Mouse (Mus musculus) kidney, adult 8-10 months (tissue): ENCODE data around the gene Lrp3.

ENCODE experiments used
- DNase-seq, 2 experiments: peaks; one replicate each; pipeline ENCODE4 v3.0.0; 2022

Lrp3 gene

DNA sequence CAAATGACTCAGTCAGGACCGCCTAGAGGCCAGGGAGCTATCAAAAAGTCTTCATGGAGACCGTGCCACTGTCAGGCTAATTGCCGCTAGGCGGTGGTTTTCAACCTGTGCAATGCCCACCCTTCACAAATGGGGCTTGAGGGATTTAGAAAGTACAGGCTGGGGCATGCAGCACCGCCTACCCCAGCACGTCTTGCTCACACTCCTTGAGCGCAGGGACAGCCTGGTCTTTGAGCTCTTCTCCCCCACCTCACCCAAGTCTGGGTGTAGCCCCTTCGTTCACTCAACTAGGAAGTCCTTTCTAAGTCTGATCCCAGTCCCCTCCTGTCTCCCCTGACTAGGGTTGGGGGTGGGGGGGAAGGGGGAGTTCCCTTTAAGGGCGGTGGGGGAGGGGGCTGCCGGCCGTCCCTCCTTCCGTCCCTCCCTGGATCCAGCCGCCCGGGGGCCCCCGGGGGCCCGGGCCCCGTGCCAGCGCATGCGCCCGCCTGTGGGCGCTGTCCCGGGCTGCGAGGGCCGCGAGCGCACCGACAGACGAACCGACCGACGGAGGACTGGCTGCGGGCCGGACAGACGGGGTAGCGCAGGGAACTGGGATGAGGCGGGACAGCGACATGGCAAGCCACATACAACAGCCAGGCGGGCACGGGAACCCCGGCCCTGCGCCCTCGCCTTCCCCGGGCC lies 29.3 kb downstream of the Lrp3 start, which contains the start of gene Slc7a10:
Gene Slc7a10, plus strand, starts transcription at position 497 of the 681 bp plus-strand sequence.
- no peak for DNase-seq

DNA sequence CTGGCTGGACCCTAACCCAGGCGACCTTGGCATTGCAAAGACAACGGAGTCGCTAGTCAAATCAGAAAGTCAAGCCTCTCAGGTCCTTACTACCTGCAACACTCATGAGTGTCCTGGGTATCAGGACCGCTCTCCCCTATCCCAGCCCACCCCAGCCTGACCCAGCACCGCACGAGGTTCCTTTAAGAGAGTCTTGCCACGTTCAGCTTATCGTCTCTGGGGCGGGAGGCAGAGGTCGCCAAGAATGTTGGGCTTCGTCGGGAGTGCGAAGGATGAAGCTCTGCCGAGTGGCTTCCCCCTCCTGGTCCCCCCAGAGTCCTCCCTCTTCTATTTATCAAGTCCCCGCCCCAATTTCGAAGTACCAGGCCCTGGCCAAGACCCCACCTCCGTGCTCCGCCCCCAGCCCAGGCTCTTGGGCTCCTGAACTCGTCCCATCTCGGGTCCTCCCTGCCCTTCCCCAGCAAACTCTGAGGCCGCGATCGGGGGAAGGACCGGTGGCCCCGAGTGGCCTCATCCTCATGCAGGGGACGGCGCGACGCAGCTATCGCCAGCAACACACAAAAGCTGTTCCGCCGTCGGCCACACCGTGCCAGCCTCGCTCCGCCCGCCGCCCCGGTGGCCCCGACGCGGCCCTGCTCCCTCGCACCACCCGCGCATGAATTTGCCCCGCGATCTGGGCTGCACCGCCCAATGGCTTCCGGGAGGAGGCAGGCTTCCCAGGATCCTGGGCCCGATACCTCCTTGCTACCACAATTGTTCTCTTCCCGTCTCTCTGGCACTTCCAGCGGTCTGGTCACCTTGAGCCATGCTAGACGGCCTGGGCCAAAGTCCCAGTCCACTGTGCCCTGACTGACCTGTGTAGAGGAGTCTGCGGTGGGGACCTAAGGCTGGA lies 30.2 kb downstream of the Lrp3 start:
- peak; percentile 29 to 45 for DNase-seq

DNA sequence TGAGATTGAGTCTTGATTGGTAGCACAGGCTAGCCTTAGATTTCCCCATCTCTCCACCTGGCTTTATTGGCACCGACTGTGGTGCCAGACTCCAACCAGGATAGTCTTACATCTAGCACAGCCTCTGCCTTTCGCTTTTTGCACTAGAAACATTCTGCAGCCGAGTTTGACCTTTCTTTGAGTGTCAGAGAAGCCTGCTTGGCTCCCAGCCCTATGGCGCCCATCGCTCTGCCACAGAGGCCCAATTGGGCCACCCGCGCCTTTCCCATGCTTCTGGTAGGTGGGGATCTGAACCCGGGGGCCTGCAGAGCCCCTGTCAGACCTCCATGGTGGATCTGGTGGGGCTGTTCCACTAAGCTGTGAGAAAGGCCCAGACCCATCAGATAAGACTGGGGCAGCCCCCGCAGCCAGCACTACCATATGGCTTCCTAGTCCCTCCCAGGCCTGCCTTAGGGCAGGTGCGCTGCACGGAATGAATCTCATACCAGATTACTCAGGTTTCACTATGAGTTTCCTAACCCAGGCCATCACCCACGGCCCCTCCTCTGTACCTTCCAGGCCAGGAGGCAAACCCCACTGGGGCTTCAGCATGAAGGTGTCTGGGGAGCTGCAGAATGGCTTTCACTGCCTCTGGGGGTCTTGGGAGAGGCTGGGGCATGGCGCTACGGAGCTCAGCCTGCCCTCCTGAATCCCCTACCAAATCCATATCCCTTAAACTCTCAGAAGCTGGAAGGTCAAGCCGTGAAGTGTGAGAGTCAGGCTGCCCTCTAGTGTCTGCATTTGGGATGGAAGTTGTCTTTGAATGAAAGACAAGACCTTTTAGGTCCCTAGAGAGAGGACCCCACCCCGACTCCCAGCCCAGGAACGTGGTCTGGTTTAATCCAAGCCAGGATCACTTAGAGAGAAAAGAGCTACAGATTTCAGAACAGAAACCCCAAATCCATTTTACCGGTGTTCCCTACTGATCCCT lies 38.6 kb downstream of the Lrp3 start:
- DNase-seq, result peak in 1 of 2 experiments; percentile 62

DNA sequence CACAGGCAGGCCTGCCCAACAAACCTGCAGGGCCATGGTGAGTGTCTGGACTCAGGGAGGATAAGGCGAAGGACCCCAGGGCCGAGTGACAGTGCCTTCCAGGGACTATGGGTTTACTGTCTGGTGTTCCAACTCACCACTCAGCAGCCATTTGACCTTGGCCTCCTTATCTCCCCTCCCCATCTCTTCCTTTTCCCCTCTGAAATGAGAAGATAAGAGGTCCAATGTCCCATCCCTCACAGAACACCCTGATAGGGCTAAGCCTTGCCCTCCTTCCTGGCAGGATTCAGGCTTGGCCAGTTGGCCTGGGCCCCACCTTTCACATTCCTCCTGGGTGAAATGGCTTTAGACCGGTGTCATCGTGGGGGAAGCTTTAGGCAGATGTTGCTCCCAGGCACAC lies 39.8 kb downstream of the Lrp3 start:
- DNase-seq, result no peak

DNA sequence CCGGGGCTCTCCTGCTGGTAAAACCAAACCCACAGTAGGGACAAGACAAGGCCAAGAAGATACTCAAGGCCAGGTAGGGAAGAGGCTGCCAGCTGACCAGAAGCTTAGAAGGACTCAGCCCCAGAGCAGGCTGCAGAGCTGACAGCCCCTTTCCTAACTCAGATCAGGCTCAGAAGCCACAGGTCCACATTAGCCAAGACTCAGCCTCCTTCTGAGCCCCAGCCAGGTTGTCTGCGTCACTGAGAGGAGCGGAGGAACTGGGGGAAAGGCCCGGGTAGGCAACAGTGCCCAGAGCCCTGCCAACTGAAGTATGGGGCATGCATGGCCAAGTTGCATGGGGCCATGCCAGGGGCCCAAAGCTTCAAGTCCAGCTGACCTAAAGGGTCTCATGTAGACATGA lies 42.8 kb downstream of the Lrp3 start:
- no peak for DNase-seq

DNA sequence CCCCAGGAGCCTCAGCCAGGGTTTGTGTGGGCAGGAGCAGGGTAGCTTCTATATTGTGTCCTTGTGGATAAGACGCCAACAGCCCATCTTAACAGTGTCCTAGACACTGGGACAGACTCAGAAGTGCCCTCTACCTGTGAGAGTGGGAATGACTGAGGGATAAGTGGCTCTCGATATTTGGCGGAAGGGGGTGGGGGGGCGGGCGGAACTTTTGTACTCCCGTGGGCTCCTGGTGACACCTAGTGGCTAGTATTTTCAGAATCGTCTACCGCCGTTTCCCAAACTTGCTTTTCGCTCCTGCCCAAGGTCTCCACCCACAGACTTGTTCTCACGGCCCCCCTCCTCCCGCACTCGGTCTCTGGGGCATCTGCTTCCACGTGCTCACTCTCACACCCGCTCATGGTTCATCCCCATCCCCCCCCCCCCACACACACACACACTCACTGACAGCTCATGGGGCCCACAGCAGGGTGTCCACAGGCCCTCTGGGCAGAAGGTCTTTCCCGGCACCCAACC lies 43.4 kb downstream of the Lrp3 start:
- DNase-seq, result peak; percentile 79 to 85

DNA sequence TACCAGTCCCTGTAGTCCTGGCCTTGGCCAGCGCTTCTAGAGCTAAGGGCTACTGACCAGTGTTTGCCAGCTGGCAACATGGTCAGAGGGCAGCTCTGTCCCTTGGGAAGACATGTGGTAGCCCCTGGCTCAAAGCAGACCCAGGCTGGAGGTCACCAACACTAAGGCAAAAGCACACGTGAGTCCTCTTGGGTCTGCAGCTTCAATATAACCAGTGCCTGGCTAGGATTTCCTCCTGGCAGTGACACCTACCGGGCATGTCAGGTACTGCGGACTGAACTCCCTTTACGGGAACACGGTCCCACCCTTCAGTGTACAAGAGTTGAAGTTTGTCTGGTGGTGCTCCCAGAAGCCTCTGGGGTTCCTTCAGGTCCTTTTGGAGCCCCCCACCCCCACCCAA lies 46.0 kb downstream of the Lrp3 start:
- DNase-seq, result peak; percentile 86 to 95

DNA sequence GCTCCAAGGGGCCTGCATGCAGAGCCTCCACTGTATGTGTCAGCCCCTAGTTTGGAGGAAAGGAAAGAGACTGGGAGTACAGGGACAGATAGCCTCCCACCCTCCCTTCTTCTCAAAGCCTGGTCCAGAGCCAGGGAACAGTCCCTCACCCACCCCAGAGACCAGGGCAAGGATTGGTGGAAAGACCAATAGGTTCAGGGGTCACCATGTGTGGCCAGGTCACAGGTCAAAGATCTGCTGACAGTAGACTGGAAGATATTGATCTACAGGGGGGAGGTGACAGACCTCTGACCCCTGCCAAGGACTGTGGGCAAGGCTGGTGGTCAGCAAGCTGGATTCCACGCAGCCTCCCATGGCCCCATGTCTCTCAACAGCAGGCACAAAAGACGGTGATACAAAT lies 47.4 kb downstream of the Lrp3 start:
- DNase-seq, result no peak

DNA sequence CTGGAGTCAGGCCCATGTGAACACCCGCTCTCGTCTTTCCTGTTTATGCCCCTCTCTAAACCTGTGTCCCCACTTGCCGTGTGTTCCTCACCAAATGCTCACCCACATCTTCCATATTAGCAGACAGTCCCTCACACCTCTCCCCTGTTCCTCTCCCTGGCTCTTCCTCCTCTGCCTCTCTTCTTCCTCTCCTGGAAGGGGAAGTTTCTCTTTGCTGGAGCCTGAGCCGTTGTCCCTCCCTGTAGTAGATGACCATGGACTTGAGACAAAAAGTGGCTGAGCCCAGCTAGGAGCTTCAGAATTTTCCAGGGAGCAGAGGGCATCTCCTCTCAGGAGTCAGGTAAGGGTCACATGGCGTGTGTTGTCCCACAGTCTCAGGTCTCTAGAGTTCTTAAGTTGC lies 48.3 kb downstream of the Lrp3 start:
- no peak for DNase-seq

DNA sequence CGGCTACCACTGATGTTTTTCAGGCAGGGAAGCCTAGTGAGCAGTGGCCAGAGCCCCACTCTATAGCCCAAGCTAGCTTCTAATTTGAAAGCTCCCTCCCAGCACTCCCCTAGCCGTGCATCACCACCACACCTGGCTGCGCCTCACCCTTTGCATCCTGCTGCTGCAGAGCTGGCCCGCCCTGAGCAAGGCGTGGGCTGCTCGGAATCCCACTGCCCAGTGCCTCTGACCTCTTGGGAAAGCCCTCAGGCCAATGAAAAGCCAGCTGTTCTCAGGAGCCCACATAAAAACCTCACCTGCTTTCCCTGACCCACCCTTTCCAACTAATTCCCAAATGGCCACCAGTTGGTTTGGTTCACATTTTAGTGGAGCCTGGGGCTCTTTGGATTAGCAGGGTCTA lies 51.2 kb downstream of the Lrp3 start:
- no peak for DNase-seq

DNA sequence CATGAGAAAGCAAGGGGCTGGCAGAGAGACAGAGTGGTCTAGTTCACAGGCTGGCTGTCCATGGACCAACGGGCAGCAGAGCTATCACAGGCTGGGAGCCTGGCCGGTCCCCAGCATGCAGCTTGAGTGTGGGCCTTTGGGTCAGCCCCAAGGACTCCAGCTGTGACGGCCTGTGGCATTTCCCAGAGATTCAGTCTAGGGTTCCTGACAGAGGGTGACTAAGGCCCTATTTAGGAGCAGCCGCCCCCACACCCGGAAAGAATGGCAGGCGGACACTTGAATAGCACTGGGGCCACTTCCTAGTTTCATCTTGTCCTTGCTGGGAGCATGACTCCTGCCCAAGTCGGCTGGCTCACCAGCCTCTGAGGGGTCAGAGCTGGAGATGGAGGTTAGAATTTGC lies 51.7 kb downstream of the Lrp3 start:
- DNase-seq, result no peak

DNA sequence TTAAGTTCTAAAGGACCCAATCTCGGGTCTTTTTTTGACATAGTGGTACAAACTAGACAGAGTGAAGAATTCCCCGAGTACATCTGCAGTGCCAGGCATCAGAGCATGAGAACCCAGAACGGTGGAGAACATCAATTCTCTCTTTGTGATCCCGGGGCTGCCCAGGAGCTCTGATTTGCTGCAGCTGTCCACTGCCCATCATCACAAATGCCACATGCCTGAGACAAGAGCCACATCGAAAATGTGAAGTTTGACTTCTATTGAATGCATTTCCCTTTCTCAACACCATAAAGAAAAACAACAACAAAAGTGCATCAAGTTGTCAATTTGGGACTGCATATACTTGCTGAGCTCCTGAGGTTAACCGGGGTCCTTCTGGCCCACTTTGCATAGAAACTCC lies 52.9 kb downstream of the Lrp3 start:
- DNase-seq, result no peak

DNA sequence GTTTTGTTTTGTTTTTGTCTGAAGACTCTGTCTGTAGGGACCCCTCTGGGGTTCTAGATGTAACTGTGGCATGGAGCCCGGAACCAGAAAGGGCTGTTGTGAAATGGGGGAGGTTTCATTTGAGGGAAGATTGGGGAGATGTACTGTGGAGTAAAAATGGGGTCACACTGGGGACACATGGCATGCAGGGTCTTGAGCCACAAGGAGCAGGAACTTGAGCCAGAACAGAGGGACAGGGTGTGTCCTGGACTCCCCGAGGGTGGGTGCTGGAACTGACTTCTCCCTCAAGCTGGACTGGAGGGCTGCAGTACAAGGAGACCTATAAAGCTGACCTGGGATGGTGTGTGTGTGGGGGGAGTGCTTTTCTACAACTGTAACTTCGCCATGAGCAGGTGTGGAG lies 57.8 kb downstream of the Lrp3 start:
- DNase-seq, result no peak

DNA sequence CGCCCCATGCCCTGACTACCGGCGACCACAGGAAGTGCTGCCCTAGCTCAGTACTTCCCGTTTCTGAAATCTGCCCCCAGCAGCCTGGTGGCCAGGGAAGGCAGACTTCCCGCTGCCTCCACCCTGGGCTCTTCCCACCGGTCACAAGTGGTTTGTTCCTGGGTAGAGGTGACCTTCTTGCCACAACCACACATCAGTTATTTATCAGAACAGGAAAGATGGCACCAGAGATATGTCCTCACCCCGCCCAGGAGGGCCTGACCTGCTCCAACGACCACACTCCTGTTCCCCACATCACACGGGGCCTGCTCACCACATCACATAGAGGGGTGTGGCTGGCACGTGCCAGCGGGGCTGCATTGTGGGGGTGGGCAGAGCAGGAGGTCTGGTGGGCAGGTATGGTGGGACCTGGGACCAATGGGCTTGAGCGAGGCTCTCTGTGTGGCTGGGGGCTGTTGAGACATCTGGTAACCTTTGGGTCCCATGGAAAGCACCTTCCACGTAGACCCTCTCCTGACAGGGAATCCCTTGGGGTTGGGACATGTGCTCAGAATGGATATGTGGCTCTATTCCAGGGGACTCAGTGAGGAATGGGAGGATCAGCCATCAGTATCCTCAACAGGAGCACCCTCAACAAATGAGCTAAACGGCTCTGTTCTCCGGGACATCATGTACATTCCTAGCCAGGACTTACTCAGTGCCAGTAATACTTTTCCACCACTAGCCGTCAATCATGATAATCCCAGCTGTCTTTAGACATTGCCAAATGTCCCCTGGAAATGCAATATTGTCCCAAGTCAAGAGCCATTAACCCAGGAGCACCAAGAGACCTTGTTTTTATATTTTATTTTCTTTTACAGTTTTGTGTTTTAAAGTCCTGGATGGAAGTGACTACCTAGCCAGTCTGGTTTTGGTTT lies 58.5 kb downstream of the Lrp3 start:
- no peak for DNase-seq

DNA sequence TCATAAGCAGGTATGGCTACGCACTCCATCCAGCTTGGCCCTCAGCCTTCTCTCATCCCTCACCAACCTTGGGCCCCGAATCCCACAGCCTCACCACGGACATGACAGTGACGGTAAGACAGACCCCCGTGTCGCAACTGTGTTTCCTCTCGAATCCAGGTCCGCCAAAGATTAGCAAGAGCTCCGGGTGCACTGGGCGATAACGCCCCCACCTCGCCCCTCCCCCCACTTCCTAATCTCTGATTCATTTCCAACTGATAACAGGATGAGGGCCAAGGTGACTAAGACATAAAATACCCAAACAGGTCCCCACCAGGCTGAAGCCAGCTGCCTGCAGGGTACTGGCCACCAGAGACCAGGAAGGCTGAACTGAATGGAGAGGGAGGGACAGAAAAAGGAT lies 60.8 kb downstream of the Lrp3 start:
- no peak for DNase-seq

DNA sequence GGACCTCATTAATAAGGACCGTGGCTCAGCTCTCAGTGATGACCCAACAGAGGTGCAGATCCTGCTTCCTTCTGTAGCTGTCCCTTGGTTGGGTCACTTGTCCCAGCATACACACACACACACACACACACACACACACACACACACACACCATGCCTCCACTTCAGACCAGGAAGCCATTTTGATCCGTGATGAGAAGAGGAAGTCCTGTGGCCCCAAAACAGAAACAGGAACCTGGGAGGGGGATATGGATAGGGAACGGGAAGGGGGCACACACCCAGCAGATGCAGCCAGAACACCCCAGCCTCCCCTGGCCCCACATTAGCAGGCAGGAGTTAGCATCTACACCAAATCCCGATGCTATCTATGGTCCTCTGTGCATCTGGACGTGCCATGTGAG lies 64.4 kb downstream of the Lrp3 start:
- no peak for DNase-seq
